In genomic region chr3:70248655-70249054, GRCm38 (mm10) we compare ENCODE assay signal across 18 mouse cellular contexts.
"Had no signal": no experiment of that assay in that cellular context is flagged by ENCODE, and none has a peak within 500 bp of the region (broad histone marks: within the 10 kb centered on the region; RNA-seq: fewer than 3 reads in every experiment).

No protein-coding gene starts in this region.

- H3K9ac ChIP-seq: limb, embryonic 12.5 days; liver, embryonic 13.5 days; liver, postnatal 0 days; lung, embryonic 15.5 days; midbrain, embryonic 12.5 days; stomach, embryonic 15.5 days had no signal

- H3K4me2 ChIP-seq: limb, embryonic 12.5 days; liver, embryonic 13.5 days; lung, embryonic 15.5 days; midbrain, embryonic 12.5 days; stomach, embryonic 15.5 days had no signal

- H3K27ac ChIP-seq: layer of hippocampus, adult 2 months; limb, embryonic 12.5 days; liver, embryonic 13.5 days; lung, embryonic 15.5 days; macrophage; midbrain, embryonic 12.5 days; stomach, embryonic 15.5 days had no signal

- ATAC-seq: liver, postnatal 0 days; midbrain, embryonic 16.5 days had no signal

- DNase-seq: kidney, adult 8-10 months; kidney, postnatal 10 days; kidney, postnatal 4 days; liver; liver, embryonic 13.5 days; liver, postnatal 0 days; lung, postnatal 14 days; retina, postnatal 1 day; right cerebral cortex, postnatal 14 days; thymus, postnatal 14 days had no signal

- H3K27me3 ChIP-seq: limb, embryonic 12.5 days; liver, embryonic 13.5 days; lung, embryonic 15.5 days; megakaryocyte, embryonic 14.5 days; midbrain, embryonic 12.5 days; stomach, embryonic 15.5 days had no signal

- H3K4me1 ChIP-seq: limb, embryonic 12.5 days; liver, embryonic 13.5 days; lung, embryonic 15.5 days; megakaryocyte, embryonic 14.5 days; midbrain, embryonic 12.5 days; stomach, embryonic 15.5 days had no signal

- H3K9me3 ChIP-seq: limb, embryonic 12.5 days; liver, embryonic 13.5 days; lung, embryonic 15.5 days; megakaryocyte, embryonic 14.5 days; midbrain, embryonic 12.5 days; stomach, embryonic 15.5 days had no signal

- H3K36me3 ChIP-seq: limb, embryonic 12.5 days; liver, embryonic 13.5 days; lung, embryonic 15.5 days; midbrain, embryonic 12.5 days; stomach, embryonic 15.5 days had no signal

- H3K4me3 ChIP-seq: layer of hippocampus, adult 2 months; limb, embryonic 12.5 days; liver, embryonic 13.5 days; lung, embryonic 15.5 days; megakaryocyte, embryonic 14.5 days; midbrain, embryonic 12.5 days; stomach, embryonic 15.5 days had no signal
